Mouse (Mus musculus) left cerebral cortex, adult 9 months (tissue): ENCODE measurements around the gene Nav3.
A peak's percentile ranks its signal among the peaks of the same experiment; 100 is the strongest.

Experiments
- DNase-seq, 2 experiments: peaks; one replicate each; pipeline ENCODE4 v3.0.0; 2022; ENCODE audit warnings: low spot score in 2 of 2

Gene Nav3

DNA sequence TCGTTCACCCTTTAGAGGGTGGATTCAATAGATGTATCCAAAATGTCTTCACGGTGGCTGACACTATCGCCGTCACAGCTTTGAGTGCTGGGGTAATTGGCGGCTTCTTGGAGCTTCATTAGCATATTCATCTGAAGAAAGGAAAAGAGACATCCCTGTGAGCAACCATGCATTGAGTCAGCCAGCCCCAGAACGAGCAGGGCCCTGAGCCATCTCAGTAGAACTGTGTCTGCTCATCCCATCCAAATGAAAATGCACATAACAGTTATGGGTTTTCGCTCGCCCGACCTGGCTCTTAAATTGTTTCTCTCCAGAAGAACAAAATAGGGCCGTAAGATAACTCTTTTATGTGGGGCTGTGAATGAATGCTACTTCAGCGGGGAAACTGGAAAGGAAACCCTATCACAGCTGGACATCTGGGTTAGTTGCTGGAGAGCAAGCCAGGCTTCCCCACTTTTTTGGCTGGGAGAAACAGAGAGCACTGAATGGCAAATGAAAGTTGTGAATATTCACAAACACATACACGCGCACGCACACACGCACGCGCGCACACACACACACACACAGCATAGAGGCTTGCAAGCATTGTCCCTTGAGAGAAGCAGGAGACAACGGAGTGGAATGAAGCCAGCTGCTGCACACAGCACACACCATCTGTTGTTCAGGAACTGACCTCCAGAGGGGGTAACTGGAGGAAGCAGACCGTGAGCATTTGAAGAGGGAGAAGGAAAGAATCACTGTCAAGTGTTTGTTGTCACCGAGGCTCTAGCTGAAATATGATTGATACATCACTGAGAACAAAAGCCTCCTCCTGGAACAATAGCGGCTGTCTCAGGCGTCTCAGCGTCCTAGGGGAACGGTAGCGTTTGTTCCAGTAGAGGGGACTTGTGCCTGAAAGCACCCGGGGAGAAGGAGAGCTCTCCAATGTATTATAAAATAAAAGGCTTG is 771.6 kb downstream of the Nav3 start:
- peak in 1 of 2 experiments; percentile 69 for DNase-seq

DNA sequence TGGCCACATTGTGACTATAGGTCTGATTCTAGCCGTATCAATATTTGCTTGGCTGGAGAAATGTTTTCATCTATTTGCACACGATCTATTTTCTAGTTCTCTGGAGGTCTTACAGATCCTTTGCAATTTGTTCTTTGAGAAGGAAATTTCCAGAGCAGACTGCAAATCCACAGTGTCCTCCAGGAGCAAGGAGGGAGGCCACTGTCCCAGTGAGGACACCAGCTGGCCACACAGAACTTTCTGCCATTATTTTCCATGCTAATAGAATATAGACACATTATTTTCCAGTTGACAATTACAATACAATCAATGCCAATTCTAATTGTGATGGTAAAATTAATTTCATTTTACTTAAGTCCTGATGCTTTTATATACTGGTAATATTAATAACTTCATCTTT is 783.1 kb downstream of the Nav3 start:
- DNase-seq, result no peak

DNA sequence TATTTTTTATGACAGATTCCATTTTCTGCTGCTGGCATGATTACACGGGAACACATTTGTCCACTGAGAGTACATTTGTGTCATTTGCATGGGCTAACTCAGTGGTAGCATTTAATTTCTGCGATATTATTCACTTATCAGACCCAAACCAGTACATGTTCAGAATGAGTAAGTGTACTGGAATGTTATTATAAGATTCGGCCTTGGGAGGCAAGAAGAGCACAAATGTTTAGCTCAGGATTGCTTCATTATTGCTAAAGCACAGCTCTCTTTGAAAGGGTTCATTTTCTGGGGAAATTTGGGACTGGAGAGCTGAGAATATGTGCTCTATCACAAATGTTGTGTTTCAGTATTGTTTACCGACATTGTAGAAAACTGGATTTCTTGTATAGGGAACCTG is 788.6 kb downstream of the Nav3 start:
- DNase-seq, result no peak

DNA sequence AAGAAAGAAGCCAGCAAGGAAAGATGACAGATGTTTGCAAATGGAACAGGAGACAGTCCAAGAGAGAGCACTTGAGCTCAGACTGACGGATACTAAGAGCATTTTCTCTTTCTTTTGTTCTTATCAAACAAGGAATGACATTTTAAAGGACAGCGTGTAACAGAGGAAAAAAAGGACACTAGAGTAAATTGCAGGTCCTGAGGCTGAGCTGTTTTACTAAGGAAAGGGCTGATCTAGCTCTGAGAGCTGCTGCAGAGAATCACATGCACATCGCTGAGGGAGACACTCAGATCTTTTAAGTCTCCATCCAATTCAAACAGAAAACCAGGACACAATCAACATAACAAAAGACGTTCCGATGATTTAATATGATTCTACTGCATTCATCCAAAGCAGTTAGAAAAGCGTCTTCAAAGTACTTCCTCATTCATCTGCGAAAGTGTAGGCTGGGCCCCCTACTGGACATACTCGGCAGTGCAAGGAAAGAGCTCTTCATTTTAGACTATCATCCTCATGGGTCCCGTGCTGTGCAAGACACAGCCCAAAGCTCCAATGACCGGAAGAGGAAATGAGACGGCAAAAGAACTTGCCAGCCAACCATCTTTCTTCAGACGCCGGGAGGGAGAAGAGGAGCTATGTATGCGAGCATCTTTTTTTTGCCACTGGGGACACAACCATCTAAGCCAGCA is 791.2 kb downstream of the Nav3 start:
- DNase-seq, result peak; percentile 55 to 90

DNA sequence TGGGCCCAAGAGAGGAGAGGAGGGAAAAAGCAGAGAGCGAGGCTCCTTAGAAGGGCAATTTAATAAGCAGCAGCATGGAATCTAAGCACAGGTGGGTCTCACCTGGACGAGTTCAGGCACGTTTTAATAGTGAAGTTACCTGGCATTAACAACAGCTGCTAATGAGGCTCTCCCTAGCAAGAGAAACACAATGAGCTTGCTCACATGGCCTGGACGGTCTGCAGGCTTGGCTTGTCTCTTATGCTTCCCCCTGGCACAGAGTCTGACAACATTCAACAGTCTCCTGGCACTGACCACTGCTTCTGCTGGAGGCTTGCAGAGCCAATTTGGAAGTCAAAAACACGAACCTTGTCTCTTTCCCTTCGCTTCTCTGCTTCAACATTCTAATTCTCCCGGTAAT is 804.5 kb downstream of the Nav3 start:
- no peak for DNase-seq

DNA sequence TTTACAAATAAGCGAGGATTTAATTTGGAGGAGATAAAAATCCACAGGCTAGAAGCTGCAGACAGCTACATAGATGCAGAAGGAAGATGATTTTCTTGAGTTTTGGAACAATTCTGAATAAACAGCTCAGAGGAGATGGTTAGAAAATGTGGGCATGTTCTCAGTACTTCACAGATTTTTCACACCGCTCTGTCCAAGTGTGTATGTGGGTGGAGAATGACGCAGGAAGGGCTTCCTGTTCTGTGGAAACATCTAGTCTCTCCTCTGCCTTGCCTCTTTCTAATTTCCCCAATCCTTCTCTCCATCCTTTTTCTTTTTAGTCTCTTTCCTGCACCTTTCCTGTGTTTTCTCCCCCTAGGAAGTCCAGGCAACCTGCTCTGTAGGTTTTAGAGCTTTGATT is 812.4 kb downstream of the Nav3 start:
- peak; percentile 32 to 80 for DNase-seq

DNA sequence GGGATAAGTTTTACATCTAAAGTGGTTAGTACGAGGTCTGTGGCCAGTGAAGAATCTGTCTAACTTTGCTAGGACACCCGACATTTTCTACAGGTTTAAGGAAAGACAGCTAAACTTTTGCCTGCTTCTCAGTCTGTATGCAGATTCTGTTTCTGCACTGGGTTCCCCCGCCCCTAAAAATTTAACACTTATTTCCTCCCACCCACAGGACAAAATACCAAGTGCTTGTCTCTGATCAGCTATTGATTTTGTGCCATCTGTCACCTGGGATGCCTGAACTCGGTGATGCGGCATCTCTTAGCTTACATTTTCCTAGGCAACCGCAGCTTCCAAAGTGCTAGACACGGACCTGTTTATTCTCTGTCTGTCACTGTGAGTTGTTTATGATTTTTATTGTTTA is 814.2 kb downstream of the Nav3 start:
- no peak for DNase-seq

DNA sequence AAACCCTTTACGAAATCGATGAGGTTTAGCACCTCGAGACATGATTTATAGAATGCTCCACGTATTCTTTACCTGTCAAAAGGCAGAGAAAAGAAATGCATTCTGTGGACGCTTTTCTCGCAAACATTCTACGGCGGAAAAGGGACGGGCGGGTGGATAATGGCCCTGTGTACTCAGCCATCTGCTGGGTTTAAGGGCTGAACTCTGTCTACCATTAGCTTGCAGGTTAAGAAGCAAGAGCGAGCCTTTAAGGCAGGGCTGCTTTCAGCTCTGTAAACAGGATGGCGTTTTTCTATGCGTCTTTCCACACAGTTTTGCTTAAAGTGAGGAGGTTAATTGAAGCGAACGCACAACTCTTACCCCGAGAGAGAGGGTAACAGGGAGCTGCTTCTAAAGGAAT is 818.3 kb downstream of the Nav3 start:
- no peak for DNase-seq
